Mouse (Mus musculus) lung, postnatal 0 days (tissue): ENCODE results near the gene Ifnar1.
A peak's percentile ranks its signal among the peaks of the same experiment; 100 is the strongest.

Source experiments
- CTCF ChIP-seq: IDR thresholded peaks from 2 replicates; pipeline ENCODE4 v1.5.1; 2016; ENCODE audit warnings: antibody characterized with exemption, mild to moderate bottlenecking
- EP300 ChIP-seq: IDR thresholded peaks from 2 replicates; pipeline ENCODE4 v1.6.1; 2016; ENCODE audit warnings: antibody characterized with exemption, mild to moderate bottlenecking, control low read depth

- TF ChIP-seq CTCF (peak; percentile 27), EP300 (peak; percentile 76)
These were observed at the start of gene Ifnar1 for GRCm38 (mm10) chr16:91484808-91485700.
